Mouse (Mus musculus): ENCODE measurements at regions not wholly inside any gene's neighbourhood (a gene's known extent, or its start where the extent isn't known, plus 50 kb on each side); places are given as distances from the start of the nearest gene placed in this dataset.

- TF ChIP-seq POLR2A (IDR thresholded peaks at IDR 0.05; ENCODE audit: insufficient read depth, low read length) (no peak), EP300 (IDR thresholded peaks at IDR 0.05; ENCODE audit: insufficient read depth, low read depth, low read length) (no peak), CTCF (IDR thresholded peaks at IDR 0.05; ENCODE audit: low read depth, low read length) (no peak)
- H3K27ac ChIP-seq (ENCODE audit: insufficient read depth, low read length): no peak overlapping the region
- no peaks in the 10 kb centered on the region for H3K27me3 ChIP-seq (ENCODE audit: control insufficient read depth, insufficient read depth, low read length, poor library complexity, severe bottlenecking)
- H3K4me3 ChIP-seq (ENCODE audit: low read depth, low read length): no peak overlapping the region
- H3K9me3 ChIP-seq (replicated peaks; ENCODE audit: control insufficient read depth, insufficient read depth, low read length, poor library complexity, severe bottlenecking): no peaks in the 10 kb centered on the region
- no peak overlapping the region for H3K9ac ChIP-seq (ENCODE audit: low read depth, poor library complexity, severe bottlenecking)
- H3K4me1 ChIP-seq (ENCODE audit: control insufficient read depth, insufficient read depth, low read length): no peaks in the 10 kb centered on the region
- H3K36me3 ChIP-seq (ENCODE audit: control insufficient read depth, insufficient read depth, low read length, poor library complexity, severe bottlenecking): no peaks in the 10 kb centered on the region
These were observed 113.5 kb upstream of the Mrps10 start for GRCm38 (mm10) chr17:47255209-47255608.

DNA sequence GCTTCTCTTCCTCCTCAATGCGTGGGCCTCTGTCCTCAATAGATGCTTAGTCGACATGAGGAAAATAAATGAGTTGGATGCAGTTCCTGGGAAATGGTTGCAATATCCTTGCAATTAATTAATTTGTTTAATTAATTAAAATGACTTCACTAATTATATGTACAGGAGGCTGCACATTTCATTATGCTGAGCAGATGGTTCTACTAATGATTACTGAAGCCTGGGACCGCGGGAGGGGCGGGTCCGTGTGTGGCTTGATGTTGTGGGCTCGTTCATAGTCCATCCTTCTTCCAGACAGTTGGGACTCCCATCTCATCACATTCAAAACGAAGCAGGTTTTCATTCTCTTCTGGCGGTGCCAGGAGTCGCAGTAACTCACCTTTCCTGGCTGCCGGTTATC is 114.7 kb upstream of the Mrps10 start:
- TF ChIP-seq CTCF (IDR thresholded peaks at IDR 0.05; ENCODE audit: low read depth, low read length) (no peak), EP300 (IDR thresholded peaks at IDR 0.05; ENCODE audit: insufficient read depth, low read depth, low read length) (no peak), POLR2A (IDR thresholded peaks at IDR 0.05; ENCODE audit: insufficient read depth, low read length) (no peak)
- Histone ChIP-seq H3K9me3 (replicated peaks; ENCODE audit: control insufficient read depth, insufficient read depth, low read length, poor library complexity, severe bottlenecking) (no peaks in the 10 kb centered on the region), H3K36me3 (ENCODE audit: control insufficient read depth, insufficient read depth, low read length, poor library complexity, severe bottlenecking) (no peaks in the 10 kb centered on the region)

GRCm38 (mm10) chr17:47250001-47250400 is 118.7 kb upstream of the Mrps10 start:
- Histone ChIP-seq H3K9me3 (replicated peaks; ENCODE audit: control insufficient read depth, insufficient read depth, low read length, poor library complexity, severe bottlenecking) (no peaks in the 10 kb centered on the region), H3K27me3 (ENCODE audit: control insufficient read depth, insufficient read depth, low read length, poor library complexity, severe bottlenecking) (no peaks in the 10 kb centered on the region), H3K4me1 (ENCODE audit: control insufficient read depth, insufficient read depth, low read length) (no peaks in the 10 kb centered on the region), H3K27ac (ENCODE audit: insufficient read depth, low read length) (no peak overlapping the region), H3K4me3 (ENCODE audit: low read depth, low read length) (no peak overlapping the region), H3K36me3 (ENCODE audit: control insufficient read depth, insufficient read depth, low read length, poor library complexity, severe bottlenecking) (no peaks in the 10 kb centered on the region), H3K9ac (ENCODE audit: low read depth, poor library complexity, severe bottlenecking) (no peak overlapping the region)
- TF ChIP-seq EP300 (IDR thresholded peaks at IDR 0.05; ENCODE audit: insufficient read depth, low read depth, low read length) (no peak), CTCF (IDR thresholded peaks at IDR 0.05; ENCODE audit: low read depth, low read length) (no peak), POLR2A (IDR thresholded peaks at IDR 0.05; ENCODE audit: insufficient read depth, low read length) (no peak)

More for the DNA sequence above, 114.7 kb upstream of the Mrps10 start:
- no peak overlapping the region for H3K4me3 ChIP-seq (ENCODE audit: low read depth, low read length)
- H3K27me3 ChIP-seq (ENCODE audit: control insufficient read depth, insufficient read depth, low read length, poor library complexity, severe bottlenecking): no peaks in the 10 kb centered on the region
- H3K27ac ChIP-seq (ENCODE audit: insufficient read depth, low read length): no peak overlapping the region
- no peaks in the 10 kb centered on the region for H3K4me1 ChIP-seq (ENCODE audit: control insufficient read depth, insufficient read depth, low read length)
- H3K9ac ChIP-seq (ENCODE audit: low read depth, poor library complexity, severe bottlenecking): no peak overlapping the region

DNA sequence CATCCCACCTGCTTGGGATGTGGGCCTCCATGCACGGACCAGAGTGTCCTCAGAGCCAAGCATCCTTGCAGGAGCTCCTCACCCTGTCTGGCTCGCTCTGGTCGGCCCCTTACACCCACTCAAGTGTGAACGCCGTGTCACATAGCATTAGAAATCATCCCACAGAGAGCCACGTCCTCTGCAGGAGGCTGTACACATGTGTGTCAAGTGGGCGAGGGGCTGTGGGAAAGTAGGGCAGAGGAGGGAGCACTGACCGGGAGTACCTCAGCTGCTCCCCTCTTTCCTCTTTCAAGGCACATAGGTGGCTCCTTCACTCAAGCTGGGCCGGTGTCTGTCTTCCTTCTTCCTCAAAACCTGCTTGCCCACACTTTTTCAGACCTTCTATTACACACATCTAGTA is 119.5 kb upstream of the Mrps10 start:
- Histone ChIP-seq H3K36me3 (ENCODE audit: control insufficient read depth, insufficient read depth, low read length, poor library complexity, severe bottlenecking) (no peaks in the 10 kb centered on the region), H3K9ac (ENCODE audit: low read depth, poor library complexity, severe bottlenecking) (no peak overlapping the region), H3K27me3 (ENCODE audit: control insufficient read depth, insufficient read depth, low read length, poor library complexity, severe bottlenecking) (no peaks in the 10 kb centered on the region), H3K9me3 (replicated peaks; ENCODE audit: control insufficient read depth, insufficient read depth, low read length, poor library complexity, severe bottlenecking) (no peaks in the 10 kb centered on the region), H3K4me1 (ENCODE audit: control insufficient read depth, insufficient read depth, low read length) (no peaks in the 10 kb centered on the region), H3K4me3 (ENCODE audit: low read depth, low read length) (no peak overlapping the region), H3K27ac (ENCODE audit: insufficient read depth, low read length) (no peak overlapping the region)
- TF ChIP-seq POLR2A (IDR thresholded peaks at IDR 0.05; ENCODE audit: insufficient read depth, low read length): no peak
- TF ChIP-seq EP300 (IDR thresholded peaks at IDR 0.05; ENCODE audit: insufficient read depth, low read depth, low read length): no peak
- no peak for TF ChIP-seq CTCF (IDR thresholded peaks at IDR 0.05; ENCODE audit: low read depth, low read length)

DNA sequence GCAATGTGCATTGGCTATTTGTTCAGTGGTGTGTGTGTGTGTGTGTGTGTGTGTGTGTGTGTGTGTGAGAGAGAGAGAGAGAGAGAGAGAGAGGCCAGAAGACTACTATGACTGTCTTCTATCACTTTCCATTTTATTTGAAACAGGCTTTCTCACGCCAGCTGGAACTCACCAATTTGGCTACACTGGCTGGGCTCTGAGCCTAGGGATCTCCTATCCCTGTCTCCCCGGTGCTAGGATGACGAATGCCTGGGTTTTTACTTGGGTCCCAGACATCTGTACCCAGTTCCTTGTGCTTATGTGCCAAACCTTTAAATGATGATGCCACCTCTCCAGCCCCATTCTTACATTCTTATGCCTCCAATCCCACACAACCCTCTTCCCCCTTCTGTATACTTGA is 120.6 kb upstream of the Mrps10 start:
- Histone ChIP-seq H3K9ac (ENCODE audit: low read depth, poor library complexity, severe bottlenecking) (no peak overlapping the region), H3K36me3 (ENCODE audit: control insufficient read depth, insufficient read depth, low read length, poor library complexity, severe bottlenecking) (no peaks in the 10 kb centered on the region), H3K9me3 (replicated peaks; ENCODE audit: control insufficient read depth, insufficient read depth, low read length, poor library complexity, severe bottlenecking) (no peaks in the 10 kb centered on the region), H3K4me1 (ENCODE audit: control insufficient read depth, insufficient read depth, low read length) (no peaks in the 10 kb centered on the region), H3K4me3 (ENCODE audit: low read depth, low read length) (no peak overlapping the region), H3K27me3 (ENCODE audit: control insufficient read depth, insufficient read depth, low read length, poor library complexity, severe bottlenecking) (no peaks in the 10 kb centered on the region), H3K27ac (ENCODE audit: insufficient read depth, low read length) (no peak overlapping the region)
- TF ChIP-seq CTCF (IDR thresholded peaks at IDR 0.05; ENCODE audit: low read depth, low read length): no peak
- TF ChIP-seq POLR2A (IDR thresholded peaks at IDR 0.05; ENCODE audit: insufficient read depth, low read length): no peak
- no peak for TF ChIP-seq EP300 (IDR thresholded peaks at IDR 0.05; ENCODE audit: insufficient read depth, low read depth, low read length)

GRCm38 (mm10) chr17:47247516-47247915 is 121.2 kb upstream of the Mrps10 start:
- Histone ChIP-seq H3K4me1 (ENCODE audit: control insufficient read depth, insufficient read depth, low read length) (no peaks in the 10 kb centered on the region), H3K27me3 (ENCODE audit: control insufficient read depth, insufficient read depth, low read length, poor library complexity, severe bottlenecking) (no peaks in the 10 kb centered on the region), H3K27ac (ENCODE audit: insufficient read depth, low read length) (no peak overlapping the region), H3K4me3 (ENCODE audit: low read depth, low read length) (no peak overlapping the region), H3K9ac (ENCODE audit: low read depth, poor library complexity, severe bottlenecking) (no peak overlapping the region), H3K36me3 (ENCODE audit: control insufficient read depth, insufficient read depth, low read length, poor library complexity, severe bottlenecking) (no peaks in the 10 kb centered on the region), H3K9me3 (replicated peaks; ENCODE audit: control insufficient read depth, insufficient read depth, low read length, poor library complexity, severe bottlenecking) (no peaks in the 10 kb centered on the region)
- TF ChIP-seq POLR2A (IDR thresholded peaks at IDR 0.05; ENCODE audit: insufficient read depth, low read length) (no peak), CTCF (IDR thresholded peaks at IDR 0.05; ENCODE audit: low read depth, low read length) (no peak), EP300 (IDR thresholded peaks at IDR 0.05; ENCODE audit: insufficient read depth, low read depth, low read length) (no peak)
